Mouse (Mus musculus) CD4-positive, CD25-positive, alpha-beta regulatory T cell, adult 4 months (primary cell): ENCODE data around the gene Sergef. TPM values are rescaled to one million over a fixed set of nuclear protein-coding genes. Genes with fewer than 3 reads are reported as not detected.

Experiments used
- ATAC-seq: one replicate; pipeline ENCODE4 v1.8.0; 2017
- polyA plus RNA-seq, 2 experiments: library from polyadenylated mRNA; unstranded; fragments of 100-300 nt; shearing (Covaris generic); gene quantifications; one replicate each; pipeline ENCODE4 v1.2.1; 2017

The Sergef gene
- polyA plus RNA-seq, 2 experiments from 2014 or later, result 20.2 to 25.5 TPM

DNA sequence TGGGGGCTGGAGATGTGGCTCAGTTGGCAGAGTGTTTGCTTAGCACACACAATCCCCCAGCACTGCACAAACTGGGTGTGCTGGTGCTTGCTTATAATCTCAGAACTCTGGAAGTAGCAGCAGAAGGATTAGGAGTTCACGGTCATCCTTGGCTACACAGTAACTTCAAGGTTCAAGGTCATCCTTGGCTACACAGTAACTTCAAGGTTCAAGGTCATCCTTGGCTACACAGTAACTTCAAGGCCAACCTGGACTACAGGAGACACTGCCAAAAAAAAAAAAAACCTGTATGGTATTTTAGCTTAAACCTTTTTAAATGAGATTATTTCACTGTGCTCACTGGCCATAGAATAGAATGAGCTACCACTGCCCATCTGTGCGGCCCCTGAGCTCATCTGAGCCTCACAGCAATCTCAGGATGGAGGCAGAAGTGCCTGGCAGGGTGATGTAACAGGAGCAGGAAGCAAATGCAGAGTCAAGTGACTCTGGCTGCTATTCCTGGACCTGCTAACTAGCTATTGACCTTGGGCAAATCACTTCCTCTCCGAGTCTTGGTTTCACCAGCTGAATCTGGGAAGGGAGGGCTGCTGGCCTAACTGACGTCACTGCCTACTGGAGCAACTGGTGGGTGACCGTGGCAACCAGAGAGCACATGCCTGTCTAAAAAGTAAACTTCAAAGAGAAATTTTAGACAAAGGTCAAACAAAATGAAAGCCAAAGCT lies 24.2 kb downstream of the Sergef start:
- no peak for ATAC-seq

DNA sequence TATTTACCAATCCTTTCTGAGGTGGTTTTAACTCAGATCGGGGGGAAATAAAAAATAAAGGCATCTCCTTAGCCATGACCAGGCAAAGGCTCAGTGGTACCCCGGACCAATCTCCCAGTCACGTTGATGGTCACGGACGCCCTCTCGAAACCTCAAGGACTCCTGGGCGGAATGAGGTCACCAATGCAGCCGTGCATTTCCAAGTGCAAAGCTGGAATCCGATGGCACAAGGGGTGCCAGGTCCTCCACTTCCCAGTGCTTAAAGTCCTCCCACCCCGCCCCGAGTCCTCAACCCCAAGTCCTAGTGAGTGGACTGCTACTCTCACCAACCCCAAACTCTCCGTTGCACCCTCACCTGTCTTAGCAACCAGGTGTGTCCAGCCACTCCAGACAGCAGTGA lies 25.3 kb downstream of the Sergef start:
- ATAC-seq, result no peak

DNA sequence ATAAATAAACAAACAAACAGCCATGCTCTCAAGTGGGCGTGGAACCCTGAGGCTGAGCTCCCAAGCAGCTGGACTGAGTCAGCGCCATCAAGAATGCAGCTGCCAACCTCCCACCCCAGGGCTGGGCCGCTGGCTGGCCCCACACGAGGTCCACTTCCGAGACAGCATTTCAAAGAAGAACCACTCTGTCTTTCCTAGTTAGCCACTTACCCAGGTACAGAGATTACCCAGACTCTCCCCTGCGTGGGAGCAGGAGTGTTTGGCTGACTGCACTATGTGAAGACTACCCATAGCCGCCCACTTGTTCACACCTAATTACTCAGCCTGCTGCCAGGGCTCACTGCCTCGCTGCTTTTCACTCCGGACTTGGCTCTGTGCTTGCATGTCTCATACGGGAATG lies 26.5 kb downstream of the Sergef start:
- ATAC-seq, result no peak

DNA sequence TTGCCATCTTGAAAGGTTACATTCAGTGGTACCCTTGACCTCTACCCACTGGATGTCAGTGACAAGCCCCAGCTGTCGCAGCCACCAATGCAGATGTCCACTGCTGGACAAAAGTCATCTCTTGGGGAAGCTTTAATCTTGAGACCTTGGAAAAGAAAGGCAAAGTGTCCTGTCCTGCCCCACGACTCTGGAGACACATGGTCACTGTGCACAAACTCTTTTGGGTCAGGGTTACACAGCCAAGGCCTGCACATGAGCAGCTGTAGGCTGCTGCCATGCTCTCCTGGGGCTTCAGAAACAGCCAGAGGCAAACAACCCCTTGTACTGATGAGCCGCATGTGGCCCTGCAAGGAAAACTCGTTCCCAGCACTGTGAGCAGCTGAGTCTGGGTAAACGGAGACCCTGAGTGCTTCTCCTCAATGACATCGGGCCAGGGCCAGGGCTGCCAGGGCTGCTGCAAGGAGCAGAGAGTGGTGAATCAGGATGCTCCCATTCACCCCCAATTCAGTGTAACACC lies 27.1 kb downstream of the Sergef start:
- no peak for ATAC-seq

DNA sequence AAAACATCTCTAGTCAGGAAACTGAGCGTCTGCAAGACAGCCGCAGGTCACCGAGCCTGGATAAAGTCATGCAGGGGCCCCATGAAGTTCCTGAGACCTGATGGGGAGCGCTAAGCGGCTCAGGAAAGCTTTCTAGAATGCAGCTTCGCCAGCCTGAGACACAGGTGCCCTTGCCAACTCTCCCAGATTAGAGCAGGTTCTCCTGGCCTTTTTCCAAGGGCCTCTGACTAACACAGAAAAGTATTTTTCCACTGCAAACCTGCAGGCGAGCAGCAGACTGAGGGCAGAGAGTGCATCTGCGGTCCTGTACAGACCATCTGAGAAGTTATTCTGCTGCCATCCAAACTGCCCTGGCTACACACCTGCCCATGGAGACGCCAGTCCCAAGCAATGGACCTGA lies 27.6 kb downstream of the Sergef start:
- ATAC-seq, result no peak

DNA sequence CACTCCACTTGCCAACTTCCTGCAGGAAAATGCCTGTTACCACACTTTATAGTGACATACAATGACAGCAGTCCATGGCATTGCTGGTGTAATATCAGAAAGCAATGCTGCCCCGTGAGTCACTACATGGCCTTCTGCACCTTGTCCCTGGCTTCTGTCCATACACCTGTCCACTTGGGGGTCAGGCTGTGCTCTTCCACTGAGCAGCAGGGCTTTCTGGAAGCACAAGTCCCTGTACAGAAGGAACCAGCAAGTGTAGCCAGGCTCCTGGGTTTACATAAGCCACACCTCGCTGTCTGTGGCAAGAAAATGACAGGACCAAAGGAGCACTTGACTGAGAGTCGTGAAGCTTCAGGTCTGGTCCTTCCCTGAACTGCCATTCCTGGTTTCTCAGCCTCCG lies 30.3 kb downstream of the Sergef start:
- no peak for ATAC-seq

DNA sequence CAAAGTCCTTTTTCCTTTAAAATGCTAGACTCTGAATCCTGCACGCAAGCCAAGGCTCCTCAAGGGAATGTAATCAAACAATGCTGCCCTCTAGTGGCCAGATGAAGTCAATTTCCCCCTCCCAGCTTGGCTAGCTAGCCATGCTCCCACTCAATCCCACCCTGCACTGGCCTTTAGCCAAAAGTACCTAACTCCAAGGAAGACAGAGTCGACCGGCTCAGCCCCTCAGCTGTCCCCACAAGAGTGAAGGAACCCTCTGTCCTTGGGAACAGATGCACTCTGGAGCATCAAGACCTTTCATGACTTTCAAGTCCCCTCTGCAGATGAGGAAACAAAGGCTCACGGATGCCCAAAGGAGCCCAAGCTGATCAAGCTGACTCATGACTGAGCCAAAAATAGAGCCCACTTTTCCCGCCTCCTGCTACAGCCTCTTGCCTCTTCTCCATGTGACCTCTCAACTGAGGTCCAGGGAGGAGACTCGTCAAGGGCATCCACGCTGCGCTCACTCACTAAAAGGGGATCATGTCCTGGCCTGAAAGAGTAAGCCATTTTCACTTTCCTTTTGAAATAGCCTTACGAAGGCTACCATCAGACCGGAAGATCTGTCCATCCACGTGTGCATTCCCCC lies 32.1 kb downstream of the Sergef start:
- peak; percentile 47 for ATAC-seq

DNA sequence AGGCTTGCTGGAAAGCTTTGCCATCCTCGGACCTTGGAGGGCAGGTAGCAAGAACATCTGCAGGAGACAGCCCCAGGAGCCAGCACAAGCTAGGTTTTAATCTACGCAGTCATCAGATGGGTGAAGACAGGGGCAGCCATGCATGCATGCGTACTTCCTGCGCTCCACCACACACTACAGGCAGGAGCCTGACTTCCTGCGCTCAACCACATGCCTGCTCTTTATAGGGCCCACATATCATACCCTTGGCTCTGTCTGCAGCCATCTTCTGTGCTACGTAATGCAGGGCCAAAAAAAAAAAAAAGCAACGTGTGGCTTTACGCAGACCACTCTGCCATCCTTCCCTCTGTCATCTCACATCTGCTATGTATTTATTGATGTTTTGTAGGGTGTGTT lies 32.6 kb downstream of the Sergef start:
- ATAC-seq, result peak; percentile 76

DNA sequence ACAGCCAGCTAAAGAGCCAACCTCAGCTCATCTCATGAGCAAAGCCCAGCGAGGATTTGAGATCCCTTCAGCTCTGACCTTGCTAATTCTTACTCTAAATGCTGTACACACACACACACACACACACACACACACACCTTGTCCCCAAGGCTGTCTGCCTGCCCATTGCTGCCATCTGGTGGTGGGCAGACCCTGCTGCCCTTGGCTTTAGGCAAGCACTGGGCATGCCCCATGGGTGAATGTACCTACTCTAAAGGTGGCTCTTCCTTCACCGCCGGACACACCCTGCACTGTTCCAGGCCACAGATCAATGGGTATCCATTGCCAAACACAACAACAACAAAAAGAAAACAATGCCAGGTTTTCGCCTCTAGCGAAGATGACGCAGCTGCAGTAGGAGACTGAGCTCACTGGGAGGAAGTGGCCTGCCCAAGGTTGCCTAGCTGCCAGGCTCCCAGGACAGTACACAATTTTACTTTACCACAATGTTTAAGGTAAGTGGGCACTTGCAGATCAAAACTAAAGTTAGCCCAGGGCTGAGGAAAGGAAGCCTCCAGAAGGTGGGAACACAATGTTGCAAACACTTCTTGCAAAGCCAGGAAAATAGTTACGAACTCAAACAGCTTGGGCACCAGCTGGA lies 33.1 kb downstream of the Sergef start:
- ATAC-seq, result peak; percentile 43

DNA sequence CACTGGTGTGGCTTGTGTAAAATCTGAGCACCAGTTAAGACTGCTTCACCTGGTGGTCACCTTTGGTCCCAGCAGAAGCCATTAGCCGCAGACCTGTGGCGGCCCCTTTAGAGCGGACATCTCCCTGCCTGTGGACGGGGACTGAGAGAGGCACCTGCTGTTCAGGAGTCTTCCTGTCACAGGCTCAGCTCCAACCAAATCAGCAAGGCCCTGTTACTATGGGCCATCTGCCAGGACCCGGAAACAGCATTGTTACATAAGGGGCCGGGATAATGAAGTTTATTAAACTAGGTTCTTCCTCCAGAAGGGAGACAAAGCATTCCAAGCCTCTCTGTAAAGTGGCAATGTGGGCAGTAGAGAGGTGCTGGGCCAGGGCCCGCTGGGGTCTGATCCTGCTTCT lies 36.6 kb downstream of the Sergef start:
- ATAC-seq, result no peak

DNA sequence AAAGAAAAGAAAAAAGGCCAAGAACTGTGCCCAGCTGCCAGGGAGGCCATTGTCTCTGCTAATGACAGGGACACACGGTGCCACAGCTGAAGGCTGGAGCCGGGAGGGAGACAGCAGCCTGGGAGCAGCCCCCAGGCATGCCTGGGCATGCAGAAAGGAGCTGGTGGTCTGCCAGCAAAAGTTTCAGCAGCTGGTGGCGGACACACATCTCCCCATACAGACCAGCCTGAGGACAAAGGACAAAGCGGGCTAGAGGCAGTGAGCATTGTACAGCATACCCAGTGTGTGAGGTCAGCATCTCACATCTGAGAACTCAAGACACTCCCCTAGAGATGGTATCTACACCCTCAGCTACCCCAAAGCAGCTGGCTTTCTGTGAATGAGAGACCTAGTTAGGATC lies 37.5 kb downstream of the Sergef start:
- no peak for ATAC-seq

DNA sequence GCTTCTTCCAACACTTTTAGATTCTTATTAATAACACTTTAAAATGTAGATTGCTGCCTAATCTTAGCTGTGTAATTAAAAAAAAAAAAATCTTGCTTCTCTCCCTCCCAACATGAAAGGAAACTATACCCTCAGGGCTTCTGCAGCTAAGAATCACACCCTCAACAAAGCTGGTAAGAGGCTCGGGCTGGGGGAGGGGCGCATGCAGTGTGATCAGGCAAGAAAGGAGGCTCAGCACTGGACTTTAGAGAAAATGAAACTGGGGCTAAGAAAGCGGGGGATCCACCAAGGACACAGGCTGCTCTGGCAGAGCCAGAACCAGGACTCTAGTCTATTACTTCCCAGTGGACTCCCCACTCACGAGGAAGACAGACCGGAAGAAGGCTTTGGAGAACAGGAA lies 38.5 kb downstream of the Sergef start:
- ATAC-seq, result no peak

DNA sequence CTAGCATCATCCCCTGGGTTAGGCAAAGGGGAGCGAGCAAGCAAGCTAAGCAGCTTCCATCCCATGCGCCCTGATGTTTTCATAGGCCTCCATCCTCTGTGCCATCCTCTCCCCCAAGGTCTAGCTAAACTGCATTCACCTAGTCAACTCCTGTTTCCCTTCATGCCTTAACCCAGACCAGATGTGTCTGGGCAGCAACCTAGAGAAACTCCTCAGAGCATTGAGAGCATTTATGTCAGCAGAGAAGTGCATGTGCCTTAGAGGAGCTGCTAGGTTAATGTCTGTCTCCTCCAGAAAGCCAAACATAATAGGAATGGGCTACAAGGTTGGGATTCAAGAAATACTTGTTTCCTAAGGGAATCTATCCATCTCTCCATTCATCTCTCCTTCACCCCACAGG lies 42.6 kb downstream of the Sergef start:
- ATAC-seq, result no peak

DNA sequence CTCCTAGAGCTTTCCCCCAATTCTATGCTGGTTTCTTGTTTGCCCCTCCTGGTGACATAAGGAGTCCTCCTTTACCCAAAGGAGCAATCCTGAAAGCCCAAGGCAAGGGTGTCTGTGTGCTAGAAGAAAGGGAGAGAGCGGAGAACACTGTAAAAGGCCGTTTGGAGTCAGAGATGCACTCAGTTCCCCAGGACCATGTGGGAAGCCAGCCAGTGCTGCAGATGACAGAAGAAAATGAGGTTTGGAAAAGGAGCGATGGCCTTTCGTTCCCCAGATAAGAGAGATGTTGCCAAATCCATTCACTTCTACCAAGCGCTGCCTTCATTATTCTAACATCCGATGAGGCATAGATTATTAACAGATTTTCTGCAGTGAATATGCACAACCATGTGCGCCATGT lies 48.1 kb downstream of the Sergef start:
- ATAC-seq, result no peak

DNA sequence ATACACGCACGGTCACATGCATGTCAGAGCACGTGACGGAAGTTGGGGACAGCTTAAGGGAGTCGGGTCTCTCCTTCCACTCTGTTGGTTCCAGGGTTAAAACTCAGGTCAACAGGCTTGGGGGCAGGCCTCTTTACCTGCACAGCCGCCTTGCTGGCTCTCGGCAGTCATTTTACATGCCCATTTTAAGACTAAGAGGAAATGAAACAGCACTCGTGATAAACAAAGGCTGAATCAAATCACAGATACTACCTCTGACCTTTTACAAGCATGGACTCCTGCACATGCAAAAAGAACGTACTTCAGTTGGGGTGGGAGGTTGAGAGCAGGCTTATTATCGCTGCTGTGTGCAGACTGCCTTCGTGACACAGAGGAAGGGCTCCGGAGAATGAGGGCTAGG lies 50.4 kb downstream of the Sergef start:
- no peak for ATAC-seq

DNA sequence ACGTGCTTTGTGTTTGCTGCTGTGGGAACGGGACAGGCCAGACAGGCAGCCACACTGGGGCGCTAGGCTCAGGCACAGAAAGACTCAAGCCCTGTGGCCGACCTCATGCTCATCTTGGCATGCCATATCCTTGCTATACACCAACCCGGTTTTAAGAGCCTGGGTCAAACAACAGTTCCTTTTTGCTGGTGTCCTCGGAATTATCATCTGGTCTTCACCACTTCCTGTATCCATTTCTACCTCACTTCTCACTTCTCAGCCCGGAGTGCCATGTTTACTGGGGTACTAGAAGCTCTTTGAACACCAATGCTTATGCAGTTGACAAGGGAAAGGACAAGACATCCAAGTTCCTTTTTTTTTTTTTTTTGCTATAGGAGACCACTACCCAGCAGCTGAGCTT lies 51.6 kb downstream of the Sergef start:
- no peak for ATAC-seq

DNA sequence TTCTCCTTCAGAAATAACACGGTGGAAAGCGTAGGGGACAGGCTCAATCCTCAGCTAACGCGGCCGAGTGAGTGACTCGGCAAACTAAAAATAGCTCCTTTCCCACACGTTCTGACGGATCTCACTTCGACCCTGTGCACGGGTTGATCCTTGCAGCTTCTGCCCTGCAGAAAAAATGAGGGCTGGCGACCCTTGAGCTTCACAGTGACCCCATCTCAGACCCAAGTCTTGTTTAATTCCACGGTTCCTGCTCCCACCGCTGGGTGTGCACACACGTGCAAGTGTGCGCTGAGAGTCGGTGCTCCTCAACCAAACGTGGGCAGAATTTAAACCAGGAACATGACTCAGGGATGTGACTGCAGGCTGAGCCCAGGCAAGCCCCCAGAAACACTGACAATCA lies 52.1 kb downstream of the Sergef start:
- no peak for ATAC-seq

DNA sequence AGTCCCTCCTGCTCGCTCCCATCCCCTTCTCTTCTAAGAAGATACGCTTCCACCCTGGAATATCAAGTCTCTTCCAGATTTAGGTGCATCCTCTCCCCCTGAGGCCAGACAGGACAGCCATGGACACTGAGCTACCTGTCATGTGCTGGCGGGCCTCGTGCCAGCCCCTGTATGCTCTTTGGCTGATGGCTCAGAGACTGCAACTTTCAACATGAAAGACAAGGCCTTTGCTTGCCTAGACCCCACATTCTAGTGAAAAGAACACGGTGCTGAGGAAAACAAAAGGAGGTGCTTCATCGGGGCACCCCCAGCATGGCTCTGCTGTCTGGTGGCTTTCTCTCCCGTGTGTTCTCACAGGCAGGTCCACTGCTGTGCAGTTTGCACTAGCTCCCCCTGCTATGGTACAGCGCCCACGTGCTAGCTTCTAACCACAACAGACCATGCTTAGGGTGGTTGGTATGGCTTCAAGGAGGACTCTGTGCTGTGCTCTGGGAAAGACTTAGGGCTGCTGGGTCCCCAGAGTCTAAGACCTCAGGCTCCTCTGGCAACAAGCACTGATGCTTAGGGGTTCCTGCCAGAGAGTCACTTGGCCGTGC lies 52.9 kb downstream of the Sergef start:
- ATAC-seq, result no peak

DNA sequence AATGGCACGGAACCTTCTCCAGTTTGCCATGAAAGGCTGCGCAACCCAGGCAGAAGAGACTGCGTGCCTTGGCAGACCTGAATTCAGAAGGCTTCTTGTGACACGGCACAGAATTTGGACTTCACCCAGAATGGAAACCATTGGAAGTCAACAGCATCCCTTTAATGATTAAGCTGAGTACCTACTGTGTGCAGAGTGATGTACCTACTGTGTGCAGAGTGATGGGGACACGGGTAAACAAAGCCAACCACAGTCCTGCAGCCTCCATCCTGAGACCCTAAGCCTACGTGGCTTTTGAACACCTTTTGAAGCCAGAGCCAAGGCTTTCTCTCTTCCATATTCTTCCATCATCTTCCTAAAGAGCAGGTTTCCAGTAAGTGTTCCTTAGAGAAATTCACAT lies 56.9 kb downstream of the Sergef start:
- ATAC-seq, result no peak

DNA sequence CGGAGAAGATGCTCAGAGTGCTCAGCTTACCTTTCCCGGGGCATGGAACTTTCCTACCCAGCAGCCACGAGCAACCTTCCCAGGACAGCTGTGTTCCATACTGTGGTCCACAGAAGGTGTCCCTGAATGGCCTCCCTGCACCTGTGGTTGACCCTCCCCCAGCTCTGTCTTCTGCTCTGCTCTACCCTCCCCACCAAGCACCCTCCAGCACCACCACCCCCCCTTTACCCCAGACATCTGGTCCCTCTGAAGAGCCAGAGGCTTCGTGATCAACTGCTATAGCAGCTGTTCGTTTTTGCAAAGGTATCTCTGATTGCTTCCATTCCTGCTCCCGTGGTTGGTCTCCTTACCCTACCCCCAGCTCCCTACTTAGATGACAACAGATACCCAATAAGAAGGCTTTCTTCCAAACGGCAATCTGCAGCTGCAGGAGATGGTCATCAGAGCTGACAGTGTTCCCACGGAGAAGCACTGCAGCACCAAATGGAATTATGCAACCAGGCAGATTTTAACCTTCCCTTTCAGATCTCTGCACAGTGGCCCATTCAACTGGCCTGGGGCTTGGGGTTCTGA lies 58.2 kb downstream of the Sergef start:
- no peak for ATAC-seq

DNA sequence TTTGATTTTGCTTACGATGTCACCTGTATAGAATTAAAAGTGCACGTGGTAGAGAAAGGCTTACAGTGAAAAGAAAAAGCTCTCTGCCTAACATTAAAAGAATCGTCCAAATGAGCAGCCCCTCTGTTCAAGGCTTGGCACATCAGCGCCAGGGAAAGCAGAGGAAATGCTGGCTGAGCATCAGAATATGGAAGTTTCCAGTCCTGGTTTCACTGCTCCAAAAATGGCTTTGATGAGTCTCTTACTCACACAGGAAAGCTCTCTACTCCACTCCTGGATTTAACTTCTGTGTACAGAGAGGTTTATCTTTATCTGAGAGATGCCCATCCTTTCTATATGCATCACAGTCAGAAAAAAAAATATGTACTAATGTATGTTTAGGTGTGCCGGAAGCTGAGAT lies 61.5 kb downstream of the Sergef start:
- no peak for ATAC-seq

DNA sequence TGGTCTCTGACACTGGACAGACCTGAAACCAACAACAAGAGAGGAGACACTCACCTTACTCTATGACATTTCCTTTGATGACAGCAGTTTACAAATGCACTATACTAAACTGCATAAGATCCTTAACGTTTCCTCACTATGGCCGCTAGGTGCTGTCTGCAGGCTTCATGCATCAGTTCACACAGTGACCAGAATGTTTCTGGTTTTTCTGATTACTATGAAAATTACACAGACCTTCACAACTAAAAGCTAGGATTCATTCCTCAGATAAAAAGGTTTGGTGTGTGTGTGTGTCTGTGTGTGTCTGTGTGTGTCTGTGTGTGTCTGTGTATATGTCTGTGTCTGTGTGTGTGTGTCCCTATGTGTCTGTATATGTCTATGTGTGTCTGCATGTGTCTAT lies 63.7 kb downstream of the Sergef start:
- ATAC-seq, result no peak
